Mouse (Mus musculus): Measurements from ENCODE around the gene Fgd2. TPM values are rescaled to one million over a fixed set of nuclear protein-coding genes. Genes with fewer than 3 reads are reported as not detected.

The Fgd2 gene
- polyA plus RNA-seq, 1 experiment from 2014 or later, result 2.4 TPM

DNA sequence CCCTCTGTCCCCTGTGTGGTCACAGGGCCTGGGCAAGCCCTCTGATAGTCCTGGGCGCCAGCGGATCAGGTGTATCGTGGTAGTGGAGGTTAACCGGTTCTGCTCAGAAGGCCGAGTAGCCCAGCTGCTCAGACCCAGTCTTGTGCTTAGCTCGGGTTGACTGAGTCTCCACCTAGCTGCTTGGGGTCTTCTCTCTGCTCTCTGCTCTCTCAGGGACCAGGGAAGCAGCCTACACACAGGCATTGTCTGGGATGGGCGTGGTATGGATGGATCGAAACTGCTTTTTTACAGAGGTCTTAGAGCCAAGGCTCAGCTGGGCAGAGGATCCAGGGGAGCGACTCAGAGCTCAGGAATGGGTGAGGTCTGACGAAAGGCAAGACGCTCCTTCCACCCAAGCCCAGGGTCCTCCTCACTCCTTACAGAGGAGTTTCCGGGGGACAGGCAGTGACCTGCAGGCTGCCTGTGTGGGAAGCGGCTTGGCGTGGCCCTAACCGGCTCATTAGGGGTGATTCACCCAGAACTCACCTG is 41.1 kb downstream of the Fgd2 start:
- no peak overlapping the region for H3K27ac ChIP-seq (ENCODE audit: low read depth, low read length)
- H3K9ac ChIP-seq (ENCODE audit: low read length), result no peak overlapping the region
- no peak overlapping the region for H3K4me2 ChIP-seq (ENCODE audit: low read depth, low read length, severe bottlenecking)
- H3K4me3 ChIP-seq (ENCODE audit: low read depth, low read length), result no peak overlapping the region
- no peaks in the 10 kb centered on the region; the same call in 1 of the 2 replicates for H3K27me3 ChIP-seq (ENCODE audit: control insufficient read depth, insufficient read depth, low read length)
- no peak for ATAC-seq (replicated peaks; ENCODE audit: low FRiP score)
- no peaks in the 10 kb centered on the region for H3K9me3 ChIP-seq (ENCODE audit: control insufficient read depth, low read length)
- H3K4me1 ChIP-seq (replicated peaks; ENCODE audit: control insufficient read depth, insufficient read depth, low read length), result peaks cover 12% of the 10 kb centered on the region
- DNase-seq (ENCODE audit: low spot score), result no peak
- no peaks in the 10 kb centered on the region for H3K36me3 ChIP-seq (ENCODE audit: control insufficient read depth, insufficient read depth, low read length)
- WGBS, result 61% methylated on average over 15 of the region's 15 CpGs

DNA sequence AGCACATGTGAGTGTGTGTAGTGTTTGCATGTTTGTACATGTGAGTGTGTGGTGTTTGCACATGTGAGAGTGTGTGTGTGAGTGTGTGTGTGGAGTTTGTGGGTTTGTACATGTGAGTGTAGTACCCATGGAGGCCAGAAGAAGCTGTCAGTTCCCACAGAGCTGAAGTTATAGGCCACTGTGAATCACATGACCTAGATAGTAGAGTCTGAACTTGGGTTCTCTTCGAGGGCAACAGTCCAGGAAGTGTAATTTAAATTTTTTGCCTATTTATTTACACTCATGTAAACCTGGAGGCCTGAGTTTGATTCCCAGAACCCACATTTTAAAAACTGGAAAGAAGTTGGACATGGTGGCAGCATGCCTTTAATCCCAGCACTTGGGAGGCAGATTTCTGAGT is 42.5 kb downstream of the Fgd2 start:
- Histone ChIP-seq H3K36me3 (ENCODE audit: control insufficient read depth, insufficient read depth, low read length) (no peaks in the 10 kb centered on the region), H3K27me3 (ENCODE audit: control insufficient read depth, insufficient read depth, low read length) (no peaks in the 10 kb centered on the region; the same call in 1 of the 2 replicates), H3K4me3 (ENCODE audit: low read depth, low read length) (no peak overlapping the region), H3K9me3 (ENCODE audit: control insufficient read depth, low read length) (no peaks in the 10 kb centered on the region), H3K4me2 (ENCODE audit: low read depth, low read length, severe bottlenecking) (no peak overlapping the region), H3K9ac (ENCODE audit: low read length) (no peak overlapping the region), H3K27ac (ENCODE audit: low read depth, low read length) (no peak overlapping the region), H3K4me1 (replicated peaks; ENCODE audit: control insufficient read depth, insufficient read depth, low read length) (peaks cover 10% of the 10 kb centered on the region)
- ATAC-seq (replicated peaks; ENCODE audit: low FRiP score), result no peak
- DNase-seq (ENCODE audit: low spot score), result no peak
- 94% methylated on average over 1 of the region's 1 CpGs for WGBS

DNA sequence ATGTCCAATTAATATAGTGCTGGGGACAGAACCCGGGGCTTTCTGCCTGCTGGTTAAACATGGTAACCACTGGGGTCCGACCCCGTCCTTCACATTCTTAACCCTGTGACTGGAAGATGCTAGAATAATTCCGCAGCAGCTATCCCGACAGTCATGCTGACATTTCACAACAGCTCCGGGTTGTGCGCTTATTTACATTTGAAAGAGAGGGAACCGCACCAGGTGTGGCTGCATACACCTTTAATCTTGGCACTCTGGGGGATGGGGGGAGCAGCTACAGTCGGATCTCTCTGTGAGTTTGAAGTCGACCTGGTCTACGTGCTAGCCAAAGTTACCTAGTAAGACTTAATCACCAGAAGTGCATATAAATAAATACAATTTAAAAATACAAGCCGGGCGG is 44.8 kb downstream of the Fgd2 start:
- no peak for DNase-seq (ENCODE audit: low spot score)
- ATAC-seq (replicated peaks; ENCODE audit: low FRiP score), result no peak
- Histone ChIP-seq H3K27ac (ENCODE audit: low read depth, low read length) (no peak overlapping the region), H3K4me1 (replicated peaks; ENCODE audit: control insufficient read depth, insufficient read depth, low read length) (no peaks in the 10 kb centered on the region), H3K4me3 (ENCODE audit: low read depth, low read length) (no peak overlapping the region), H3K9ac (ENCODE audit: low read length) (no peak overlapping the region), H3K36me3 (ENCODE audit: control insufficient read depth, insufficient read depth, low read length) (no peaks in the 10 kb centered on the region), H3K9me3 (ENCODE audit: control insufficient read depth, low read length) (no peaks in the 10 kb centered on the region), H3K27me3 (ENCODE audit: control insufficient read depth, insufficient read depth, low read length) (no peaks in the 10 kb centered on the region), H3K4me2 (ENCODE audit: low read depth, low read length, severe bottlenecking) (no peak overlapping the region)
- 45% methylated on average over 13 of the region's 13 CpGs for whole genome bisulfite sequencing

DNA sequence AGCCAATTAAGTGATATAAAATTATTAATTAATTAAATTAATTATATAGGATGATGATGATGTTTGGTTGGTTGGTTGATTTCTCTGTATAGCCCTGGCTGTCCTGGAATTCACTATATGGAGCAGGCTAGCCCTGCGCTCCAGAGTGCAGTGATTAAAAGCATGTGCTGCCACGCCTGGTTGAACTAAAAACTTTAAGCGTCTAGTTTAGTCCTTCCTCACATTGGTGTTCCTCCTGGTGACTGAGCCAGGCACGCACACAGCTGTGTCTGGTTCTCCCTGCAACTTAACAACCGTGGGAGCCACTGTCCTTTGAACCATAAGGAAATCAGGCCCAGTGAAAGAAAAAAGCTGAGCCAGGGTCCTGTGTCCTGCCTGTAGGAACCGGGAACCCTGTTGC is 45.4 kb downstream of the Fgd2 start:
- Histone ChIP-seq H3K36me3 (ENCODE audit: control insufficient read depth, insufficient read depth, low read length) (no peaks in the 10 kb centered on the region), H3K27ac (ENCODE audit: low read depth, low read length) (no peak overlapping the region), H3K9me3 (ENCODE audit: control insufficient read depth, low read length) (no peaks in the 10 kb centered on the region), H3K27me3 (ENCODE audit: control insufficient read depth, insufficient read depth, low read length) (no peaks in the 10 kb centered on the region), H3K4me2 (ENCODE audit: low read depth, low read length, severe bottlenecking) (no peak overlapping the region), H3K9ac (ENCODE audit: low read length) (no peak overlapping the region), H3K4me3 (ENCODE audit: low read depth, low read length) (no peak overlapping the region), H3K4me1 (replicated peaks; ENCODE audit: control insufficient read depth, insufficient read depth, low read length) (no peaks in the 10 kb centered on the region)
- WGBS, result 47% methylated on average over 6 of the region's 6 CpGs
- DNase-seq (ENCODE audit: low spot score) (no peak), ATAC-seq (replicated peaks; ENCODE audit: low FRiP score) (no peak)

DNA sequence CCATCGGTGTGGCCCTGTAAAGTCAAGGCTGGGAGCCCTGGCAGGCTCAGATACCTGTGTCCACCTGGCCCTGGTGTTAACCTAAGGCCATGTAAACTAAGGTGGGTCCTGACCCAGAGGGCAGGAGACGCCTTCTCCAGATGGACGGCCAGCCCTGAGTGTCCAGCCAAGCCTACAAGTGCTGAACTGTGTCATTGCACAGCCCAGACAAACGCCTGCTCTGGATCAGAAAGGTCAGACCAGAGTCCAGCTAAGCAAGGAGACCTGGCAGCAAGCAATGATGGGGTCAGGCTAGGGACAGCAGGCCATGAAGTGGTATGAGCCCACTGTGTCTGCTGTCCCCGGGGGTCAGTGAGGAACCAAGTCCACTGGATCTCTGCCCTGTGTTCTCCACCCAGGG is 46.7 kb downstream of the Fgd2 start:
- no peaks in the 10 kb centered on the region for H3K9me3 ChIP-seq (ENCODE audit: control insufficient read depth, low read length)
- H3K27ac ChIP-seq (ENCODE audit: low read depth, low read length), result no peak overlapping the region
- H3K27me3 ChIP-seq (ENCODE audit: control insufficient read depth, insufficient read depth, low read length), result no peaks in the 10 kb centered on the region
- ATAC-seq (replicated peaks; ENCODE audit: low FRiP score), result no peak
- H3K4me3 ChIP-seq (ENCODE audit: low read depth, low read length), result no peak overlapping the region
- H3K36me3 ChIP-seq (ENCODE audit: control insufficient read depth, insufficient read depth, low read length), result no peaks in the 10 kb centered on the region
- H3K4me2 ChIP-seq (ENCODE audit: low read depth, low read length, severe bottlenecking), result no peak overlapping the region
- 90% methylated on average over 5 of the region's 5 CpGs for WGBS
- H3K4me1 ChIP-seq (replicated peaks; ENCODE audit: control insufficient read depth, insufficient read depth, low read length), result no peaks in the 10 kb centered on the region
- no peak for DNase-seq (ENCODE audit: low spot score)
- no peak overlapping the region for H3K9ac ChIP-seq (ENCODE audit: low read length)

DNA sequence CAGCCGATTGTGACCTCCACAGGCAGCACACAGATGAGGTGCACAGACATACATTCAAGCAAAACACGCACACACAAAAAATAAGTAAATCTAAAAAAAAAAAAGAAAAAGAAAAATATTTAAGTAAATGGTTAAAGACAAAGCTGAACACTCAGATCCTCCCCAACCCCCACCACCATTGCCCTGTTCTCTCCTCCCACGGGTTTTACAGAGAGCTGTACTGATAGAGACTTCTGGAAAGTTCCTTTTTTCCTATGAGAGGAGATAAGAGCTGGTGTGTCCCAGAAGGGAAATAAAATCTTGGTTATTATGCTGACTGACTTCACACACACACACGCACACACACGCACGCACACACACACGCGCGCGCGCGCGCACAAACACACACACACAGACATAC is 47.6 kb downstream of the Fgd2 start:
- no peak overlapping the region for H3K9ac ChIP-seq (ENCODE audit: low read length)
- no peak overlapping the region for H3K4me2 ChIP-seq (ENCODE audit: low read depth, low read length, severe bottlenecking)
- WGBS, result 92% methylated on average over 13 of the region's 13 CpGs
- no peak overlapping the region for H3K4me3 ChIP-seq (ENCODE audit: low read depth, low read length)
- H3K36me3 ChIP-seq (ENCODE audit: control insufficient read depth, insufficient read depth, low read length), result no peaks in the 10 kb centered on the region
- DNase-seq (ENCODE audit: low spot score) (no peak), ATAC-seq (replicated peaks; ENCODE audit: low FRiP score) (no peak)
- H3K9me3 ChIP-seq (ENCODE audit: control insufficient read depth, low read length), result no peaks in the 10 kb centered on the region
- no peaks in the 10 kb centered on the region for H3K27me3 ChIP-seq (ENCODE audit: control insufficient read depth, insufficient read depth, low read length)
- H3K4me1 ChIP-seq (replicated peaks; ENCODE audit: control insufficient read depth, insufficient read depth, low read length), result no peaks in the 10 kb centered on the region
- H3K27ac ChIP-seq (ENCODE audit: low read depth, low read length), result no peak overlapping the region

DNA sequence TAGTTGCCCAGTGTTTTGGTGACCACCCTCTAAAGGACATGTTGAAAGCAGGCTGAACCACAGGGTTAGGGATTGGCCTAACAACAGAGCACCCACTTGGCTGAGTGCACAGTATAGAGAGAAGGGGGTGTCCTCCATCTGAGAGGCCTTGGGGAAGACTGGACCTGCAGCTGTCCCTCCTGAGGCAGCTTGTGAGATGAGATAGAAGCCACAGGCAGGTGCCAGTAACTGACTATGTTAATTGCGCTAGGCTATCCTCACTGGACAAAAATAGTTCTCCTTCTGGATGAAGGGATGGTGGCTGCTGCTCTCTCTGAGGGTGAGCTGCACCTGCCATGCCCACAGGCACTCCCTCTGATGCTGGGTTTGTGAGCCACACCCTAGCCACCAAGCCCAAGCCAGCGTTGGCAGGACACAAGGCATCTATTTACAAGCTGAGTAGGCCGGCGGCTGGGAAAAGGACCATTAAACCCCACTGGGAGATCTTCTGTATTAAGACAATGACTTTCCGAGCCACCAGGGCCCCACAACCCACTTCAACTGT is 49.2 kb downstream of the Fgd2 start:
- WGBS, result 72% methylated on average over 5 of the region's 5 CpGs
- no peak for DNase-seq (ENCODE audit: low spot score)
- Histone ChIP-seq H3K9me3 (ENCODE audit: control insufficient read depth, low read length) (no peaks in the 10 kb centered on the region), H3K27me3 (ENCODE audit: control insufficient read depth, insufficient read depth, low read length) (no peaks in the 10 kb centered on the region), H3K9ac (ENCODE audit: low read length) (no peak overlapping the region), H3K27ac (ENCODE audit: low read depth, low read length) (no peak overlapping the region), H3K4me3 (ENCODE audit: low read depth, low read length) (no peak overlapping the region), H3K36me3 (ENCODE audit: control insufficient read depth, insufficient read depth, low read length) (no peaks in the 10 kb centered on the region), H3K4me1 (replicated peaks; ENCODE audit: control insufficient read depth, insufficient read depth, low read length) (no peaks in the 10 kb centered on the region), H3K4me2 (ENCODE audit: low read depth, low read length, severe bottlenecking) (no peak overlapping the region)
- ATAC-seq (replicated peaks; ENCODE audit: low FRiP score), result no peak

DNA sequence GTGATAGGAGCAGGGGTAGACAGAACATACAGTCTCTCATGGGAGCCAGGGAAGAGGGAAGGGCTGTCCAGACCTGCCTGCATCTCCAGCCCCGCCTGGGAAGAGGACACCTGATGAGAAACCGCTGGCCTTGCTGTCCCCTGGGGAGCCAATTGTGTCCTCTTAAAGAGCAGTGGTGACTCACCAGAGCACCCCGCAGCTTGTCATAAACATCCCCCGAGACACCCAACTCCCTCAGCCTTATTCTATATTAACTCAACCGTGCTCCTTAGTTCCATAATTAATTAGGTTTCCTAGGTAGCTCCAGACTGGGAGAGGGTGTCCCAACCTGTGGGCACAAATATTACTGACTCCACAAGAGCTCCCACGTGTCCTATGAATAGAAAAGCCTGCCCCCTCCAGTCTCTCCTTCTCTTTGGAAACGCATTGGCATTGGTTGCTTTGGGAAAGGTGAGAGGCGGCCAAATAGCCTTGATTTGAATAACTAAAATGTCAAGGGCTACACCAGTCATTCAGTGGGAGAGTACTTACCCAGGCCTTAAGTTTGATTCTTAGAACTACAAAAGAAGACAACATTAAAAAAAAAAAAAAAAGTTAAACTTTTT is 51.2 kb downstream of the Fgd2 start:
- 34% methylated on average over 8 of the region's 8 CpGs for WGBS
- Histone ChIP-seq H3K27ac (ENCODE audit: low read depth, low read length) (no peak overlapping the region), H3K9me3 (ENCODE audit: control insufficient read depth, low read length) (no peaks in the 10 kb centered on the region), H3K4me1 (replicated peaks; ENCODE audit: control insufficient read depth, insufficient read depth, low read length) (peaks cover 11% of the 10 kb centered on the region), H3K4me2 (ENCODE audit: low read depth, low read length, severe bottlenecking) (no peak overlapping the region), H3K36me3 (ENCODE audit: control insufficient read depth, insufficient read depth, low read length) (no peaks in the 10 kb centered on the region), H3K27me3 (ENCODE audit: control insufficient read depth, insufficient read depth, low read length) (no peaks in the 10 kb centered on the region; the same call in 1 of the 2 replicates), H3K4me3 (ENCODE audit: low read depth, low read length) (no peak overlapping the region), H3K9ac (ENCODE audit: low read length) (no peak overlapping the region)
- ATAC-seq (replicated peaks; ENCODE audit: low FRiP score), result no peak
- no peak for DNase-seq (ENCODE audit: low spot score)

DNA sequence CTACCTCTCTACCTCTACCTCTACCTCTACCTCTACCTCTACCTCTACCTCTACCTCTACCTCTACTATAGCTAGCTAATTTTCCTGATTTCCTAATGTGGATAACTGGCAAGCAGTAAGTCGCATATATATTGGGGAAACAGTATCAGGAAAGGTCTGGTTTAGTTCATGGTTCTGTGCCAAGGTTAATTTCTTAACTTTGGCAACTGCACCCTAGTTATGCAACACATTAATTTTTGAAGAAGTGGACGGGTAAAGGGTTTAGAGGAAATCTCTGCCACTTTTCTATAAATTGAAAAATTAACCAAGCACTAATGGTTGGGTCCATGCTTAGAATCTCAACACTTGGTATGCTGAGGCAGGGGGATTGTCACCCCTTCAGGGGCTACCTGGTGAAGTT is 53.9 kb downstream of the Fgd2 start:
- DNase-seq (ENCODE audit: low spot score) (no peak), ATAC-seq (replicated peaks; ENCODE audit: low FRiP score) (no peak)
- H3K27ac ChIP-seq (ENCODE audit: low read depth, low read length), result no peak overlapping the region
- no peaks in the 10 kb centered on the region; the same call in 1 of the 2 replicates for H3K27me3 ChIP-seq (ENCODE audit: control insufficient read depth, insufficient read depth, low read length)
- no peak overlapping the region for H3K4me2 ChIP-seq (ENCODE audit: low read depth, low read length, severe bottlenecking)
- H3K9me3 ChIP-seq (ENCODE audit: control insufficient read depth, low read length), result no peaks in the 10 kb centered on the region
- peaks cover 11% of the 10 kb centered on the region for H3K4me1 ChIP-seq (replicated peaks; ENCODE audit: control insufficient read depth, insufficient read depth, low read length)
- no peak overlapping the region for H3K9ac ChIP-seq (ENCODE audit: low read length)
- WGBS, result 87% methylated on average over 2 of the region's 2 CpGs
- H3K36me3 ChIP-seq (ENCODE audit: control insufficient read depth, insufficient read depth, low read length), result no peaks in the 10 kb centered on the region
- H3K4me3 ChIP-seq (ENCODE audit: low read depth, low read length), result no peak overlapping the region

Measured in forebrain, embryonic 11.5 days (tissue).